Mouse (Mus musculus): ENCODE measurements around the gene Gm17124. TPM values are rescaled to one million over a fixed set of nuclear protein-coding genes. Genes with fewer than 3 reads are reported as not detected.
"Not testable (repeated sequence)": the region's sequence is repeated elsewhere in the genome, so short reads cannot be mapped to it uniquely, and the experiment has no call there.

Gm17124 gene
- total RNA-seq (2022): not detected

DNA sequence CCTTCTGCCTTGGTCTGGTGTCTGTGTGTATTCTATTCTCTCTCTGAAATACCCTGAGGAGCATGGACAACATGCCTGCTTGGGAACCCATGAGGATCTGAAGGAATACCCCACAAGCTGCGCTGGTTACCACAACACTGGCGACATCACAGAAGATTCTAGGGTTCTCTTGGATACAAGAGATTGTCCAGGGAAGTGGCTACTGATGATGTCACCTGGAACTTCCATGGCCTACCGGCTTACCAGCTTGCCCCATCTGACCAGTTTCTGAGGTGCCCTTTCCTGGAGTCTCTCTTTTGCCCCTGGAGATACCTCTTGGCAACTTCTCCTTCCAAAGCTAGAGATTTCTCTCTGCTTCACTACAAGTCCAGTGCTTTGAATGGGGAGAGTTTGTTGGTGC is at the start of gene Gm17124:
Gene Gm17124 (minus strand): TSS at position 101 of the 400 bp plus-strand sequence.
- DNase-seq (ENCODE audit: low spot score in 2 of 2): not testable (repeated sequence)

DNA sequence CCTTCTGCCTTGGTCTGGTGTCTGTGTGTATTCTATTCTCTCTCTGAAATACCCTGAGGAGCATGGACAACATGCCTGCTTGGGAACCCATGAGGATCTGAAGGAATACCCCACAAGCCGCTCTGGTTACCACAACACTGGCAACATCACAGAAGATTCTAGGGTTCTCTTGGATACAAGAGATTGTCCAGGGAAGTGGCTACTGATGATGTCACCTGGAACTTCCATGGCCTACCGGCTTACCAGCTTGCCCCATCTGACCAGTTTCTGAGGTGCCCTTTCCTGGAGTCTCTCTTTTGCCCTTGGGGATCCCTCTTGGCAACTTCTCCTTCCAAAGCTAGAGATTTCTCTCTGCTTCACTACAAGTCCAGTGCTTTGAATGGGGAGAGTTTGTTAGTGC is 42.1 kb upstream of the Gm17124 start, which contains the start of gene Gm3633:
Gene Gm3633 (minus strand): TSS at position 101 of the 400 bp plus-strand sequence.
- DNase-seq (ENCODE audit: low spot score in 2 of 2): not testable (repeated sequence)

Small RNA genes within 50 kb of the gene (microRNA-seq; reads per million reads assigned to microRNA genes)
- gene Gm23620 (0 reads per million in 2 experiments), gene Gm25228 (0 reads per million in 2 experiments)

Other genes starting within 250 kb of the Gm17124 start
- not detected for gene Gm8005, start 160.2 kb downstream of the Gm17124 start, total RNA-seq (2022)
- not detected for gene Gm8011, start 136.0 kb downstream of the Gm17124 start, total RNA-seq (2022)
- gene Gm8020, start 97.5 kb downstream of the Gm17124 start, total RNA-seq (2022): not detected
- gene Gm8024, start 75.6 kb downstream of the Gm17124 start, total RNA-seq (2022): under 1 TPM in 1 of 4 experiments, not detected in 3; 0.25 TPM
- not detected for gene Gm3633, start 42.0 kb upstream of the Gm17124 start, total RNA-seq (2022)
- gene Gm10378, start 56.1 kb upstream of the Gm17124 start, total RNA-seq (2022): not detected
- not detected for gene Gm3015, start 168.9 kb upstream of the Gm17124 start, total RNA-seq (2022)
- not detected for gene Gm10377, start 198.1 kb upstream of the Gm17124 start, total RNA-seq (2022)

Measured in left cerebral cortex, adult 8-10 months (tissue).